Mouse (Mus musculus) lung, adult 2 months (tissue): ENCODE measurements around the gene Krtap4-2.

Source experiments
- CTCF ChIP-seq: fragments of 200-500 bp; IDR thresholded peaks from 2 replicates; pipeline ENCODE4 v1.5.1; 2011; ENCODE audit warnings: mild to moderate bottlenecking, low read length, control low read depth; ENCODE audit not compliant: insufficient read depth
- POLR2A ChIP-seq: fragments of 200-500 bp; IDR thresholded peaks from 2 replicates; pipeline ENCODE4 v1.6.1; 2011; ENCODE audit warnings: low read depth, mild to moderate bottlenecking, control low read depth, low read length, borderline replicate concordance; ENCODE audit errors: extremely low read depth

DNA sequence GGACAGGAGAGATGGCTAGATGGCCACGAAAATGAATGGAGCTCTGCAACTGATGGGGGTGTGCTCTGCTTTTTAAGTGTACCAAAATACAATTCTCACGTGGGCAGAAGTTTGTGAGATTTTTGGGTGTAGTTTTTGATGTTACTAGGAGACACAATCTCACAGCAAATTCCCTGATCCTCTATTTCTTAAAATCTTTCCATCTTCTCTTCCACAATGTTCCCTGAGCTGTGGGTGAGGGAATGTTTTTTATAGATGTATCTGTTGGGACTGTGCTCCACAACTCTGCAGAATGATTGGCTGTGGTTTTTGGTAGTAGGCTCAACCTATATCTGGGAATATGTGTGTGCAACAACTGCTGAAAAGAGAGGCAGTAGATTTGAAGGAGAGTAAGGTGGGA lies 1.6 kb downstream of the Krtap4-2 start:
- no peak for TF ChIP-seq CTCF
- TF ChIP-seq POLR2A, result no peak
